26 mouse cellular contexts compared by ENCODE assay signal in genomic region chr11:67642835-67643234, GRCm38 (mm10). TPM values are rescaled to one million over a fixed set of nuclear protein-coding genes. Genes with fewer than 3 reads are reported as not detected.
"Had no signal": no experiment of that assay in that cellular context is flagged by ENCODE, and none has a peak within 500 bp of the region (broad histone marks: within the 10 kb centered on the region; RNA-seq: fewer than 3 reads in every experiment).

No protein-coding gene starts in this region.

- ATAC-seq: liver, embryonic 12.5 days had no signal

- DNase-seq: kidney, postnatal 14 days; kidney, postnatal 4 days; layer of hippocampus, adult 9-11 months; liver; lung, adult 2 months; lung, postnatal 14 days; lung, postnatal 4 days; midbrain, embryonic 14.5 days; thymus, adult 18-20 months; thymus, postnatal 36 days had no signal

- H3K36me3 ChIP-seq: kidney, embryonic 15.5 days; limb, embryonic 10.5 days; limb, embryonic 13.5 days; liver, embryonic 12.5 days; liver, embryonic 15.5 days had no signal

- H3K4me1 ChIP-seq: kidney, embryonic 15.5 days; limb, embryonic 10.5 days; limb, embryonic 13.5 days; liver, embryonic 12.5 days; liver, embryonic 15.5 days had no signal

- H3K27ac ChIP-seq: kidney, embryonic 15.5 days; limb, embryonic 10.5 days; limb, embryonic 13.5 days; liver, embryonic 12.5 days; liver, embryonic 15.5 days had no signal

- H3K4me3 ChIP-seq: kidney, embryonic 15.5 days; limb, embryonic 10.5 days; limb, embryonic 13.5 days; liver, embryonic 12.5 days; liver, embryonic 15.5 days had no signal

- H3K27me3 ChIP-seq: kidney, embryonic 15.5 days; limb, embryonic 13.5 days; liver, embryonic 12.5 days; liver, embryonic 15.5 days had no signal

- H3K9ac ChIP-seq: kidney, embryonic 15.5 days; limb, embryonic 13.5 days; liver, embryonic 12.5 days; liver, embryonic 15.5 days had no signal

- H3K4me2 ChIP-seq: kidney, embryonic 15.5 days; limb, embryonic 13.5 days; liver, embryonic 12.5 days; liver, embryonic 15.5 days; midbrain, embryonic 11.5 days had no signal

- H3K9me3 ChIP-seq: kidney, embryonic 15.5 days; limb, embryonic 10.5 days; limb, embryonic 13.5 days; liver, embryonic 12.5 days; liver, embryonic 15.5 days had no signal

RNA-seq across cellular contexts. Expression of gene Rcvrn, which starts 52.3 kb away (rescaled TPM):
- total RNA-seq: megakaryocyte progenitor cell, adult 5-6 weeks; megakaryocyte-erythroid progenitor cell, adult 5-6 weeks; midbrain, postnatal 0 days had no signal
- polyA plus RNA-seq: kidney, embryonic 15.5 days; limb, embryonic 10.5 days; limb, embryonic 13.5 days; liver, embryonic 12.5 days; liver, embryonic 15.5 days; lung, embryonic 16.5 days; midbrain, embryonic 11.5 days; midbrain, embryonic 14.5 days; midbrain, postnatal 0 days; neural tube, embryonic 11.5 days; neural tube, embryonic 14.5 days; small intestine, adult 2 months; spleen, adult 2 months; stomach, embryonic 16.5 days; testis, adult 2 months had no signal
